ENCODE assay signal across 22 mouse cellular contexts in the genomic region with DNA sequence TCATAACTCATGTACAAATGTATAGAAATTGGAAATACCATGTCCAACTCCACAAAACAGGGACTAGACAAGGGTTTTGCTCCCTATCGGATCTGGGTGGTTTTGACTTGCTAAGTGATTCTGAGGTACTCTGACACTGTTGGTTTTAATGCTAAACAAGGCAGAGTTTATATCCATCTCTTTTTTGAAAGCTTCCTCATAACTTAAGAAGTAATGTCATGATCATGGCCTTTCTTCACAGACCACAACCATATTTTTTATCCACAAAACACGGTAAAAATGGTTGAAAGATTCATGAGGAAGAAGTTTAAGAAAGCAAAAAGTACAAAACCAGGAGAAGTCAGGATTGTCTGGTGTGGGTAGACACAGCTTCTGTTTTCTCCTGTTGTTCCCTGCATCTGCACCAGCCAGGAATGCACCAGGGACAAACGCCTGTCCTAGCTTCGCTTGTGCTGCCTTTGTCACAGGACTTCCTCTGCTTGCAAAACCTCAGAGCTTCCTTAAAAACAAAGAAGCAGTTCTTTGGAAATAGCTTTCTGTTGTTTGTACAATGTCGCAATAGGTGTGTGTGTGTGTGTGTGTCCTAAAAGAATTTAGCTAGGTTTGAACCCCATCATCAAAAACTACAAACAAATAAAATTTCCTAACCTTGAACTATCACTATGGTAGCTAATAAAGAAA.
A peak's percentile ranks its signal among the peaks of the same experiment; 100 is the strongest.
DNase-seq lines count a peak whose midpoint lies in the region; ATAC-seq lines count a peak whose summit lies in the region.
"Had no signal": no experiment of that assay in that cellular context is flagged by ENCODE, and none has a peak within 500 bp of the region (broad histone marks: within the 10 kb centered on the region; RNA-seq: fewer than 3 reads in every experiment).

No protein-coding gene starts in this region.

- H3K4me2 ChIP-seq in liver, embryonic 12.5 days, result no peak overlapping the region
- H3K4me2 ChIP-seq in forebrain, embryonic 13.5 days, result no peak overlapping the region
- H3K4me2 ChIP-seq: embryonic facial prominence, embryonic 12.5 days; heart, embryonic 13.5 days; hindbrain, embryonic 15.5 days; intestine, embryonic 15.5 days; liver, embryonic 15.5 days had no signal

- no peak overlapping the region for H3K27ac ChIP-seq in liver, embryonic 12.5 days
- H3K27ac ChIP-seq in forebrain, embryonic 13.5 days, result no peak overlapping the region
- H3K27ac ChIP-seq: embryonic facial prominence, embryonic 12.5 days; heart, embryonic 13.5 days; hindbrain, embryonic 15.5 days; intestine, embryonic 15.5 days; liver, embryonic 15.5 days had no signal

- no peak overlapping the region for H3K9ac ChIP-seq in liver, embryonic 12.5 days
- no peak overlapping the region for H3K9ac ChIP-seq in forebrain, embryonic 13.5 days
- H3K9ac ChIP-seq: embryonic facial prominence, embryonic 12.5 days; heart, embryonic 13.5 days; hindbrain, embryonic 15.5 days; intestine, embryonic 15.5 days; liver, embryonic 15.5 days had no signal

- no peaks in the 10 kb centered on the region for H3K9me3 ChIP-seq in liver, embryonic 12.5 days (replicated peaks)
- H3K9me3 ChIP-seq in forebrain, embryonic 13.5 days (replicated peaks), result no peaks in the 10 kb centered on the region
- H3K9me3 ChIP-seq: embryonic facial prominence, embryonic 12.5 days; heart, embryonic 13.5 days; hindbrain, embryonic 15.5 days; intestine, embryonic 15.5 days; liver, embryonic 15.5 days had no signal

- 33% methylated on average over 5 of the region's 5 CpGs for WGBS in liver, embryonic 12.5 days (ENCODE audit: insufficient replicate concordance)
- WGBS in forebrain, embryonic 13.5 days, result 80% methylated on average over 5 of the region's 5 CpGs

- H3K4me3 ChIP-seq in liver, embryonic 12.5 days, result no peak overlapping the region
- H3K4me3 ChIP-seq in forebrain, embryonic 13.5 days, result no peak overlapping the region
- H3K4me3 ChIP-seq: embryonic facial prominence, embryonic 12.5 days; heart, embryonic 13.5 days; hindbrain, embryonic 15.5 days; intestine, embryonic 15.5 days; liver, embryonic 15.5 days had no signal

- no peaks in the 10 kb centered on the region for H3K4me1 ChIP-seq in liver, embryonic 12.5 days
- no peaks in the 10 kb centered on the region for H3K4me1 ChIP-seq in forebrain, embryonic 13.5 days
- H3K4me1 ChIP-seq: embryonic facial prominence, embryonic 12.5 days; heart, embryonic 13.5 days; hindbrain, embryonic 15.5 days; intestine, embryonic 15.5 days; liver, embryonic 15.5 days had no signal

- H3K27me3 ChIP-seq in liver, embryonic 12.5 days (replicated peaks), result no peaks in the 10 kb centered on the region
- no peaks in the 10 kb centered on the region for H3K27me3 ChIP-seq in forebrain, embryonic 13.5 days
- H3K27me3 ChIP-seq: embryonic facial prominence, embryonic 12.5 days; heart, embryonic 13.5 days; hindbrain, embryonic 15.5 days; intestine, embryonic 15.5 days; liver, embryonic 15.5 days had no signal

- peak; percentile 10 for DNase-seq in liver
- peak; percentile 6 for DNase-seq in lung, postnatal 14 days
- DNase-seq in cerebellum, postnatal 25 days, result no peak
- no peak for DNase-seq in testis, postnatal 14 days (ENCODE audit: low spot score)
- DNase-seq: adrenal gland, adult 8-10 months; cerebellum, adult 11 months; cerebellum, postnatal 36 days; kidney, adult 9 months; kidney, postnatal 25 days; right cerebral cortex, adult 18-20 months; thymus, postnatal 14 days had no signal

- no peak for ATAC-seq in liver, embryonic 12.5 days
- peak; percentile 93 for ATAC-seq in common myeloid progenitor, adult 5-6 weeks (replicated peaks; ENCODE audit: low read depth, poor library complexity, severe bottlenecking)
- ATAC-seq in monocyte, adult 5-6 weeks (replicated peaks; ENCODE audit: insufficient number of reproducible peaks, low FRiP score, low TSS enrichment, poor library complexity, severe bottlenecking), result peak; percentile 22
- no peak for ATAC-seq in forebrain, embryonic 13.5 days
- ATAC-seq: forebrain, embryonic 16.5 days; intestine, embryonic 15.5 days; midbrain, embryonic 16.5 days had no signal

- H3K36me3 ChIP-seq in liver, embryonic 12.5 days, result no peaks in the 10 kb centered on the region
- no peaks in the 10 kb centered on the region for H3K36me3 ChIP-seq in forebrain, embryonic 13.5 days (ENCODE audit: poor library complexity, severe bottlenecking)
- H3K36me3 ChIP-seq: embryonic facial prominence, embryonic 12.5 days; heart, embryonic 13.5 days; hindbrain, embryonic 15.5 days; intestine, embryonic 15.5 days; liver, embryonic 15.5 days had no signal

Comparison
In these comparisons a context has a peak if more than half of its experiments do, and no peak if none do; other contexts are left out.
1. DNase-seq: peak in liver (single experiment) and lung, postnatal 14 days (single experiment); none in cerebellum, postnatal 25 days (0 of 2) and testis, postnatal 14 days (single experiment).
2. ATAC-seq: peak in common myeloid progenitor, adult 5-6 weeks (single experiment) and monocyte, adult 5-6 weeks (single experiment); none in liver, embryonic 12.5 days (single experiment) and forebrain, embryonic 13.5 days (single experiment).